Mouse (Mus musculus) Muller cell, postnatal 12 days (primary cell): ENCODE results near the gene 4933415A04Rik.

ENCODE experiments used
- DNase-seq: peaks from one replicate; pipeline ENCODE4 v3.0.0-alpha.2; 2015; ENCODE audit errors: inconsistent ontology term

The 4933415A04Rik gene

DNA sequence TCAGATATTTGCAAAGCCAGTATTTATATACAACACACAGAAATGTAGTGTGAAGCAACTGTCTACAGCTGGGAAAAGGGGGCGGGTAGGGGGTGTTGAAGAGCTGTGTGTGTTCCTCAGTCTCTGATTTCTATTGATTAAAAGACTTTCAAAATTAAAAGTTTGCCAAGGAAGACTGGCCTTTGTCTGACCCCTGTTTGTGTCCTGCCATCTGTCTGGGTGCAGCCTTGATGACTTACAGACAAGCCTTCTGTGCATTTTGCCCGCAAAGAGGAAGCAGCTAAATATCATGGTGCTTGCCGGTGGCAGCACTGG, 11.8 kb upstream of the 4933415A04Rik start:
- no peak for DNase-seq

DNA sequence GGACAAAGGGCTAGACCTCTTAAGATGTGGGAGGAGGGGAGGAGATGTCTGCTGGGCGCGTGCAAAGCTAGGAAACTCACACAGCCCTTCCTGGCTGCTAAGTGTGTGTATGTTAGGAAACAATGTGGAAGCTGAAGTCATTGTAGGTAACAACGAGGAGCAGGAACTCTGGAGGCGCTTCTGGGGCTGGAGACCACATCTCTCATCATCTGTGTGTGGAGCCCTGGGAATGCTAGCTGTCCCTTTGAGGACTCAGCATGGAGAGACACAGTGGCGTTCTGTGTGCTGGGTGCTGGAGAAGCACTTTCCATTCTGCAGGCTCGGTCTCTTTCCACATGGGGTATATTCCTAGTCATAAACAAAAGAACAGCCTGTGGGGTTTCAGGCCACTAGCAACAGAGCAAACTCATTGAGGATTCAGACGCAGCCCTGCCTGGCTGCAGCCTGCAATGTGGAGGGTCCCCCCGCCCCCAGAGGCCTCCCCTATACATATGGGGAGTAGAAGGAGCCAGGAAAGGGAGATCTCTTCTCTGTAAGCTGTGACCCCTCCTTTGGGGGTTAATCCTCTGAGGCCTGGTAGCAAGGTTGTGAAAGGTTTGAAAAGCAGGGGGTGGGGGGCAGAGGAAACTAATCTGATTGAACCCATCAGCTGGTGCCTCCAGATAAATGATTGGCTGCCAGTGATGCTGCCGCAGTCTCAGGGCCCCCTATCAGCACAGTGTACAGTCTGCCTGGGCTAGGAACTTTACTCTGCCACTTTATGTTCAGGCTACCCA, 11.3 kb upstream of the 4933415A04Rik start:
- no peak for DNase-seq

- no peak for DNase-seq
These were observed 8.9 kb upstream of the 4933415A04Rik start for GRCm38 (mm10) chr11:43577713-43578478.

DNA sequence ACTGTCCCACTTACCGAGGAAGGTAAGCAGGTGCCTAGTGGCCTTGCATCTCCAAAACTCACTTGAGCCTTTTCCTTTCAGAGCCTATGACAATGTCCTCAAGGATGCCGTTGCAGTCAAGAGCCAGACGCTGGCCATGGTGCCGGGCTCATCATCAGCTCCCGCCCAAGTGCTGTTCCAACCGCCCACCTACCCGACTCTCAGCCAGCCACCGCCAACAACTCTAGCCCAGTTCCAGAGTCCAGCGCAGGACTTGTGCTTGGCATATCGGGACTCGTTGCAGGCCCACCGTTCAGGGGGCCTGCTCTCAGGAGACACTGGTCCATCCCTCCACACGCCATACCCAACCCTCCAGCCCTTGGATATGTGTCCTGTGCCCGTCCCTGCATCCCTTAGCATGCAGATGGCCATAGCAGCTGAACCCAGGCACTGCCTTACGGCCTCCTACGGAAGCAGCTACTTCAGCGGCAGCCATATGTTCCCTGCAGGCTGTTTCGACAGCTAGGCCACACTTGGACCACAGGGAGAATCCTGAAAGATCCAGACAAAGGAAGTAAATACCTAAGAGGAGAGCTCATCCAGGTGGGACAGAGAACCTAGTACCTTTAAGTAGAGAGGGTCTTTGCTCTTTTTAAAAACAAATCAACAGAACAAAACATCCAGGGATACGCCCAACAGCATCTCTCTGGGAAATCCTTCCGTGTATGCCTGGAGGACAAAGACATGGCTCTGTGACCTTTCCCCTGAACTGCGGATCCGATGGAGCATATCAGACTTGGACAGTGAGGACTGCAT, 1.4 kb upstream of the 4933415A04Rik start:
- no peak for DNase-seq

DNA sequence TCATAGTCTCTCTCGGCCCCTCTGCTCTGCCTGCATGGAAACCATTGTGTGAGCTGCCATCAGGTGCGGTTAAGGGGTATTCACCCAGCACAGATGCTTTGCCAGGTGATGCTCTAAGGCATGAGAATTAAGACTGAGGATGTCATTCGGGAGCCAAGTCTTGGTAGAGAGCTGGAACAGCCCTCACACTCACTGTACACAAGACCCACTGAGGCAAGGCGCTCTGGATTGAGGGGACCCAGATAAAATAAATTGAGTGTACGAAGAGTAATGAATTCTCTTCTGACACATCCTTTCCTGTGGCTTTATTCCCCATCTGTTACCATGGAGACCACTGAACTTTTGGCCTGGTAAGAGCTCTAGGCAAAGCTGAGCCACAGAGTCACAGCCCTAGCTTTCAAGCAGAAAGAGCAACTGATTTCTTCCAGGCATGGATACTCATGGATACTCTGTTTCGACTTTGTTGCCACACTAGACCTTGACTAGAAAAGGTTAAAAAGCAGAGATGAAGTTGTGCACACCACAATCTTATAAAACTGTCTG, 2.8 kb downstream of the 4933415A04Rik start:
- no peak for DNase-seq

DNA sequence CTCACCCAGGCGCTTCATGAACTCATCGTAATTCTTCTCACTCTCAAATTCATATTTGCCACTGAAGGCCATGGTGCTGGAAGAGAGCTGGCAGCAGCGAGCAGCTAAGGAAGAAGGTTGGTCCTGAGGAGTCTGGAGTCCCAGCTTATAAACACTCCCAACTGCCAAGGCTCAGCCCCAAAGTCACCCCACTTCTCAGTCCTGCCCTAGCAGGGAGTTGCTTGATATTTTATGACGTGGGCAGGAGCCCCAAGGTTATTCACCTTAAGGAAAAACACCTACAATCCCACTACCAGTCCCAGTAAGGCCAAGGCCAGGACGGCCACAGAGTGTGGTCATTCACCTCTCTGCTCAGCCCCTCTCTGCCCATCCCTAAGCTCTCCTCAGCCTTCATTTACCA, 14.6 kb downstream of the 4933415A04Rik start, which contains the start of gene Fabp6:
Fabp6 (minus strand) TSS at position 101 of the 400 bp plus-strand sequence.
- no peak for DNase-seq

DNA sequence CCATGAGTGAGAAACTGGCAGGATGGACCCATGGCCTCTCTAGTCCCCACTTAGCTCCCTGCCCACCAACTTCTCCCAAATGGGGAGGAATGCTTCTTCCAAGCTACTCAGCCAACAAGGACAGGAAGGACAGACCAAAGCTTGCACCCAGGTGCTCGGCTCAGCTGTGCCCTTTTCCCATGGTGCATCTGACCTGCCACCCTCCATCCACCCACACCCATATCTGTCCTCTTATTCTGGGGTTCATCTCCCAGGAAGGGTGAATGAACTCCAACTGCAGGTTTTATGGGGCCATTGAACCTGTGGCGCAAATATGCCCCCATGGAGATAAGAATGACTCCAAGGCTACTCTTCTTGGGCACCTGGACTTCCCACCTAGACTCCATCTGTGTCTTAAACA, 17.4 kb downstream of the 4933415A04Rik start:
- DNase-seq: no peak

DNA sequence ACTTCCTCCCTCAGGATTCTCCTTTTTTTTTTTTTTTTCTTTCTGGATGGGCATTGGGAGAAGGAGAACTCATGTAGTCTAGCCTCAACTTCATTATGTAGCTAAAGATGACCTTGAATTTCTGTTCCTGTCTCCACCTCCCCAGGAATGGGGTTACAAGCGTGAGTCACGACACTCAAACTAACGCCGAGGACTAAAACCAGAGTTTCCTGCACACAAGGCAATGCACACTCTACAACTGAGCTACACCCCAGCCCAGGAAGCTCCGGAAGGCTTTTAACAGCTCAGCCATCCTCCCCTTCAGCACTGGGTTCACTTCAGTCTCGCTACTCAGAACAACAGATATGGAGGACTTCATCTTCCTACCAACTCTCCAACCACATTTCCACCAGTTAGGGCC, 18.1 kb downstream of the 4933415A04Rik start:
- DNase-seq: no peak

- DNase-seq: no peak
These were observed 19.0 kb downstream of the 4933415A04Rik start for GRCm38 (mm10) chr11:43605859-43606258.

DNA sequence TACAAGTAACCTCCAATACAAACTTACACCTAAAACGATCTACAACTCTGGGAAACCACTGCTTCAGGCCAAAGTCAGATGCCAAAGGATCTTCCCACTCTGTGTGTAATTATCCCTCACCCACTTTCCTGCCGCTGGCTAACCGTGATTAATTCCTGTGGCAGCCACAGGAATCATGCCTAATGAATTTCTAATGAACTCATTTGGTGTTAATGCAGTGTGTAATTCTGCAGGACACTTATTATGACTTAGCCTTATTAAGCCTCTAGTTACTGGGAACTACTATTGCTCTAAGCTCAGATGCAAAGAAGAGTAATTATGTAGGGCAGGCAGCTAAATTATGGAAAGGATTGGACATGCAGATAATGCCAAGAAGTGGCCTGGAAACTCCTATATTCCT, 21.6 kb downstream of the 4933415A04Rik start:
- DNase-seq: peak; percentile 81

DNA sequence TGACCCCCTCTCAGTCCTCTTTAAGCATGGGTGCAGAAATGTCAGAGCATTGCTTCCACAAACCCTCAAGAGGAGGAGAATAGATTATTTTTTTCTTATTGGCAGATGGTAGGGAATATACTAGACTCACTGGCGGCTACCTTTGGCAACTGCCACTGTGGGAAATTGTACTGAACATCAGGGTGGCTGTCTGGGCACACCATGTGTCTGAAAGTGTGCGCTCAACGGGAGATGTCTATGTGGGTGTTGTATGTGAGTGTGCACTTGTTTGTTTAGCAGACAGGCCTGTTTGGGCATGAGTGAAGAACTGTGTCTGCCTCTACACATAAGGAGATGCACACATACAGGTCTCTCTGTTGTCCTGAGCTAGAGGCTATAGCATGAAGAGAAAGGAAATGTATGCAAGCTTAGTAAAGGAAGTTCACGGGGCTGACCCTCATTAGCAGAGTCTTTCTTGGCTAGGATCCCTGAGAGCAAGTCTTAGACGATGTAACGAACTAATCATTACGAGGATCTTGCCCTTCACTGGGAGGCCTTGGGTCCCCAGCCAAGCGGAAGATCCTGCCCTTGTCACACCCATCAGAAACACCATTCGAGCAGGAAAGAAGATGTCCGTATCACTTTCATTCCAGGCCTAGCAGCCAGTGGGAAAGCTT, 23.3 kb downstream of the 4933415A04Rik start:
- DNase-seq: no peak

DNA sequence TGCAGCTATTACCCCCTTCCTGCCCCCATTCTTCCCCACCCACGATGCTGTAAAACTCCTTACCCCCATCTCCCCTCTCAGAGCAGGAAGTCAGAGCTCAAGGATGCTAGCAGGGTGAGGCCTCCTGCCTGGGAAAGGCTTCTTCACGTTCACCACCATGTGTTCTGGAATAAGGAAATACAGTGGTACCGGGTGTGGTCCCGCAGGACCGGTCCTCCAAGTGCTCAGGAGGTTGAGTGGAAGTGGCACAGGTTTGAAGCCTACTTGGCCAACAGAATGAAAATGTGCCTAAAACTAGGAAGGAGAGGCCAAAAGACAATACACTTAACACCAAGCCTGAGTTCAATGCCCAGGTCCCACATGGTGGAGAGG, 23.8 kb downstream of the 4933415A04Rik start:
- no peak for DNase-seq

GRCm38 (mm10) chr11:43612834-43613488, 26.1 kb downstream of the 4933415A04Rik start:
- peak; percentile 78 for DNase-seq

- DNase-seq: peak; percentile 66
These were observed 31.1 kb downstream of the 4933415A04Rik start for GRCm38 (mm10) chr11:43617924-43618323.

- DNase-seq: no peak
These were observed 31.6 kb downstream of the 4933415A04Rik start for GRCm38 (mm10) chr11:43618403-43618802.

GRCm38 (mm10) chr11:43621769-43622168, 34.9 kb downstream of the 4933415A04Rik start:
- DNase-seq: no peak

DNA sequence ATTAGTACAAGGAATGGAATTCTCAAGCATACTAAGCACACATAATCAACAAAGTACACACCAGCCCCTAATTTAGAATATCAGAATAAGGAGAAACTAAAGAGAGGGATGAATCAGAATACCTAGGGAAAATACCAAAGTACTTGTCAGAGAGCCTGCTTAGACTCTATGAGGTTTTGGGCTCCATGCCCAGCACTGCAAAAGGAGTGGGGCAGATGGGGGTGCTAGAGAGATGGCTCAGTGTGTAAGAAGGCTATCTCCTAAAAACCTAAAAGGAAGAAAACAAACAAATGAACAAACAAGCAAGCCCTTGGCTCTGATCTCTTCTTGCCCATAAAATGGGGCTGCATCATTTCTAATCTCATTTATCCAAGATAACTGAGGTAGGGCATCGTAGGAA, 37.5 kb downstream of the 4933415A04Rik start:
- DNase-seq: peak; percentile 61

DNA sequence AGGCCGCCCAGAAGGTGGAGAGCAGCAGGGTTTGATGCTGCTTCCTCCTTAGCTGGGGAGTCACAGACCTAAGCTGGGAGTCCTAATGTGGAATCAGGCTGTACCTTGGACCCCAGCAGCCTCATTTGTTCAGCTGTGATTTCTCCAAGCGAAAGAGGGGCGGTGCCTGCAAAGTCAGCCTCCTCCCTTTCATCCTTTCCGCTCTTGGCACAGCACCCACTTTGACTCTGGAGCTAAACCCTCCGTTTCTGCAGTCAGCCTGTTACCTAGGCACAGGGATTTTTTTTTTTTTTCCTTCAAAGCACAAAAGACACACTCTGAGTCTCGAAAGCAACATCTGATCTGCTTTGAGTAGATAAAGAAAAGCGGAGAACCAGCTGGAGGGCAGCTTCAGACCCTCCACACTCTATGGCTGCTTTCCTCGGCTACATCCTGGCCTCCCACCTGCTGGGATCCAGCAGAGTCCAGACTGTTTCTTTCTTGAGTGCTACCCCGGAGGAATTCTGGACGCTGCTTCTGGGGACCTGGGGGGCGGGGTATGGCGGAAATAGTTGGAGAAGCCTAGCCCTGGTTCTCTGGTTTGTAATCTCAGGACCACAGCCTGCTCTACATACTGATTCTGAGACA, 39.6 kb downstream of the 4933415A04Rik start:
- DNase-seq: no peak

DNA sequence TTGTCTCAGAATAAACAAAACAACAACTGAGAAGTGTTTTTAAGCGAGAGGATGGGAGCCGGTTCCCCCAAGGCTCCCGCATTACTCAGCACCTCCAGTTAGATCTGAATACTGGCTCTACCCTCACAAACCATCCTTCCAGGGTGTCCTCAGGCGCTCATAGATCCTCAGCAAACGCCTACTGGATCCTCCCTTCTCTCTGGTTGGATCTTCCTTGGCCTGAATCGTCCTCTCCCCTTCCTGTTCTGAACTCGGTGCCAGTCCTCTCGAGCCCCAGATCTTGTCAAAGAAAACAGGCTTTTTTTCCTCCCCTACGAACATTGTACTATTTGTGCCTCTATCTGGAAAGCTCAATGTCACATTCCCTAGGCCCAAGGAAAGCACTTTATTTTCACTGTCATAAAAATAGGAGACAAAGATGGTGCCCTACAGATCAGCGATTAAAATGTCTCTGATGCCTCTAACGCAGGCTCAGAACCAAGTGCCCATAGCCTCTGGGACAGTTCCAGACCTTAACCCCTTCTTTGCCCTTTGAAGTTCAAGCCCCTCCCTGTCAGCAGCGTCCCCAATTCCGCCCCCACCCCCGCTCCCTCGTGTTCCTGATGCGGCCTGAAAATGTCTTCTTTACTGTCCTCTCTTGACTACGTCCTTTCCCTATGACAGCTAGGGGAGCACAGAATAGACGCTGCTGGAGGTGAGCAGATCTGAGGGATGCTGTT, 40.2 kb downstream of the 4933415A04Rik start:
- DNase-seq: no peak

GRCm38 (mm10) chr11:43631645-43632044, 44.8 kb downstream of the 4933415A04Rik start:
- DNase-seq: no peak
